Mouse (Mus musculus) heart, embryonic 14.5 days (tissue): ENCODE results near the gene Mknk2. TPM values are rescaled to one million over a fixed set of nuclear protein-coding genes. Genes with fewer than 3 reads are reported as not detected.

Experiments
- ATAC-seq: fragments of 200-750 bp; cut with Nextera tagmentation; 2 replicates; pipeline ENCODE4 v1.8.0; 2017; ENCODE audit warnings: low read depth, moderate TSS enrichment; ENCODE audit not compliant: insufficient number of reproducible peaks, insufficient read depth, low FRiP score
- H3K27ac ChIP-seq, 2 experiments: fragments of 200-500 bp in 1 of 2; fragments of 300-500 bp in 1 of 2; sonication (generic) in 1 of 2; replicated peaks in 1 of 2; 2 replicates each; pipeline ENCODE4 v1.5.1; 2012 to 2014; ENCODE audit warnings: low read depth in 2 of 2, low read length in 2 of 2, control low read depth in 1 of 2, mild to moderate bottlenecking in 1 of 2, mixed read lengths in 1 of 2; ENCODE audit not compliant: control insufficient read depth in 1 of 2, insufficient read depth in 1 of 2
- H3K27me3 ChIP-seq: fragments of 300-500 bp; sonication (generic); 2 replicates; pipeline ENCODE4 v1.6.1; 2014; ENCODE audit warnings: mild to moderate bottlenecking, low read length, control low read depth; ENCODE audit not compliant: control insufficient read depth, insufficient read depth
- H3K36me3 ChIP-seq: fragments of 300-500 bp; sonication (generic); 2 replicates; pipeline ENCODE4 v1.6.1; 2014; ENCODE audit warnings: mild to moderate bottlenecking, control low read depth, low read length, mixed read lengths; ENCODE audit not compliant: control insufficient read depth, insufficient read depth
- H3K4me1 ChIP-seq, 2 experiments: fragments of 200-500 bp in 1 of 2; fragments of 300-500 bp in 1 of 2; sonication (generic) in 1 of 2; 2 replicates each; pipeline ENCODE4 v1.6.1; 2012 to 2014; ENCODE audit warnings: low read length in 2 of 2, control low read depth in 1 of 2, mixed read lengths in 1 of 2; ENCODE audit not compliant: control insufficient read depth in 2 of 2, insufficient read depth in 2 of 2
- H3K4me2 ChIP-seq: fragments of 300-500 bp; sonication (generic); 2 replicates; pipeline ENCODE4 v1.6.1; 2014; ENCODE audit warnings: mild to moderate bottlenecking, low read length
- H3K4me3 ChIP-seq, 2 experiments: fragments of 200-500 bp in 1 of 2; fragments of 300-500 bp in 1 of 2; sonication (generic) in 1 of 2; 2 replicates each; pipeline ENCODE4 v1.5.1; 2012 to 2014; ENCODE audit warnings: low read length in 2 of 2, mild to moderate bottlenecking in 2 of 2, control low read depth in 1 of 2, low read depth in 1 of 2, moderate library complexity in 1 of 2; ENCODE audit not compliant: control insufficient read depth in 1 of 2, insufficient read depth in 1 of 2
- H3K9ac ChIP-seq: fragments of 300-500 bp; sonication (generic); 2 replicates; pipeline ENCODE4 v1.6.1; 2014; ENCODE audit warnings: mild to moderate bottlenecking, low read length
- H3K9me3 ChIP-seq: fragments of 300-500 bp; sonication (generic); 2 replicates; pipeline ENCODE4 v1.6.1; 2016; ENCODE audit warnings: low read length, control low read depth; ENCODE audit not compliant: control insufficient read depth
- WGBS: fragments of 180-500 bp; shearing (Covaris S2); extraction: QIAGEN DNeasy Blood & Tissue Kit; methylation state at CpG from one replicate; pipeline ENCODE4 v1.1.7; 2014; 5-methylcytosine and 5-hydroxymethylcytosine counted together
- polyA plus RNA-seq: library from polyadenylated mRNA; unstranded; fragments of >200 nt; fragmentation: Nextera tagmentation; extraction: Ambion mirVana; gene quantifications from 2 replicates; pipeline ENCODE4 v1.2.1, GENCODE M21; 2014

The Mknk2 gene
- polyA plus RNA-seq, 1 experiment from 2014 or later = 82.7 TPM

DNA sequence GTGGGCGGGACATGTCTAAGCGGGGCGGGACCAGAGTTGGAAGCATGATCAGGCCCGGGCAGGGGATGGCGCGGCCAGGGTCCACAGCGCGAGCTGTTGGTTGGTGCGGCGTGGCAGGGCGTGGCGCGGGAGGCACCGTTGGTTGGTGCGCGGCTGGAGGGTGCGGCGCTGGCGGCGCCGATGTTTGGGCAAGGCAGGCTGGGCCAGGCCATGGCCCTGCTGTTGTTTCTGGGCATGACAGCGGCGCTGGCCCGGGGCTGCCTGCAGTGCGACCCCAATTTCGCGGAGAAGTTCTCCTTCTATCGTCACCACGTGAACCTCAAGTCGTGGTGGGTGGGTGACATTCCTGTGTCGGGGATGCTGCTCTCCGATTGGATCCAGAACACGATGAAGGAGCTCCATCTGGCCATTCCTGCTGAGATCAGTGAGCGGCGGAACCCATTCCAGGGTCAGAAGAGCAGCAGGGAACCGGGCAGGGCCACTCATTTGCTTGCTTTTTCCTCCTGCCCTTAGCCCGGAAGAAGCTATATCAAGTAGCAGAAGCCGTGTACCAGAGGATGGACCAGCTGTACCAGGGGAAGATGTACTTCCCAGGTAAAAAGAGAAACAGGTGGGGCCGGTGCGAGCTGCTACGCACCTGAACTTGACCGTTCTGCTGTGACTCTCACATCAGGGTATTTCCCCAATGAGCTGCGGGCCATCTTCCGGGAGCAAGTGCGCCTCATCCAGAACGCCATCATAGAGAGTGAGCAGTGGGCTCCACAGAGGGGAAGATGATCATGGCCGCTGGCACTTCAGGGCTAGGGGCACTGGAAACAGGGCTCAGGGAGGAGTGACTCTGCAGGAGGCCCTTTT is 24.9 kb upstream of the Mknk2 start:
- ATAC-seq = peak; percentile 83
- Histone ChIP-seq H3K36me3 (peaks cover 29% of the 10 kb centered on the region), H3K27ac (peak overlapping the region; percentile 70 to 79), H3K27me3 (no peaks in the 10 kb centered on the region), H3K4me2 (peak overlapping the region; percentile 87), H3K9ac (peak overlapping the region; percentile 74), H3K9me3 (no peaks in the 10 kb centered on the region), H3K4me1 (peaks cover 18 to 39% of the 10 kb centered on the region in 2 experiments), H3K4me3 (peak overlapping the region; percentile 59 to 66)
- 2% methylated on average over 43 of the region's 47 CpGs for WGBS

DNA sequence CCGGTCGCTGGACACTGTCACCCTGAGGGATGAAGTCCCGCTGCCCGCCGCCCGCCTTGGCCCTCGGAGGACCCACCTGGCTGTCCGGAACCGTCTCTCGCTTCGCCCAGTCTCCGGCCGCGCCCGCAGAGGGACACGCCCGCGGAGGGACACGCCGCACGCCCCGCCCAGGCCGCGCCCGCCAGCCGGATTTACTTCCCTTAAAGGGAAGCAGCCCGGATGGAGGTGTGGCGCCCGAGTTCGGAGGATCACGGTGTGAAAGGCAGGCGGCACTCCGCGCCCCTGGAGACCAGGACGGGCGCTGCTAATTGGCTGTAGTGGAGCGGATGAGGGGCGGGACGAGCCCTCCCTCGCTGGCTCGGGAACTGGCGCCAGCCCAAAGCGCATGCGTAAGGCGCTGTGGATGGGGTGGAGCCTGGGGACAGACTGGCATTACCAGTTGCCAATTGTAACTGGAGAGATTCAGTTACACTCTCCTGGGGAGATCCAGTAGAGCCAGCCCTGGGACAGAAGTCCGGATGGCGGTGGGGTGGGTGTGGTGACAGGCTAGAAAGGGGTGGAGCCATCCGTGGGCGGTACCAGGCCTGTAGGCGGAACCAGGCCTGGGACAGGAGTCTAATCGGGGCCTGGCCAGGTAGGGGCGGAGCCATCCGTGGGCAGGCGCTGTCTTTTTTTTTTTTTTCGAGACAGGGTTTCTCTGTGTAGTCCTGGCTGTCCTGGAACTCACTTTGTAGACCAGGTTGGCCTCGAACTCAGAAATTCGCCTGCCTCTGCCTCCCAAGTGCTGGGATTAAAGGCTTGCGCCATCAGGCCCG is 24.0 kb upstream of the Mknk2 start, which contains the start of the genes Mob3a and Izumo4:
TSS of gene Mob3a (minus strand) at position 257 of the 815 bp plus-strand sequence.
TSS of gene Izumo4 (plus strand) at position 464 of the 815 bp plus-strand sequence.
- Histone ChIP-seq H3K4me1 (peaks cover 18 to 39% of the 10 kb centered on the region in 2 experiments), H3K4me3 (peak within 1 kb of the TSS; percentile 59 to 73), H3K36me3 (peaks cover 21% of the 10 kb centered on the region), H3K9ac (peak within 1 kb of the TSS; percentile 77), H3K9me3 (no peaks in the 10 kb centered on the region), H3K27me3 (no peaks in the 10 kb centered on the region), H3K27ac (peak within 1 kb of the TSS; percentile 70 to 79), H3K4me2 (peak within 1 kb of the TSS; percentile 87)
- peak; percentile 95 for ATAC-seq
- under 1% methylated on average over 58 of the region's 59 CpGs for WGBS

GRCm38 (mm10) chr10:80700732-80701131 is 22.8 kb upstream of the Mknk2 start:
- peak overlapping the region; percentile 59 to 73; a peak in 3 of 4 replicates for H3K4me3 ChIP-seq
- H3K4me2 ChIP-seq = peak overlapping the region; percentile 71
- H3K27me3 ChIP-seq = no peaks in the 10 kb centered on the region
- peaks cover 10% of the 10 kb centered on the region for H3K36me3 ChIP-seq
- 39% methylated on average over 4 of the region's 4 CpGs for WGBS
- H3K4me1 ChIP-seq = peaks cover 18 to 40% of the 10 kb centered on the region in 2 experiments
- peak overlapping the region in 1 of 2 experiments; percentile 6; a peak in 2 of 4 replicates for H3K27ac ChIP-seq
- no peaks in the 10 kb centered on the region for H3K9me3 ChIP-seq
- ATAC-seq = no peak
- H3K9ac ChIP-seq = peak overlapping the region; percentile 77

DNA sequence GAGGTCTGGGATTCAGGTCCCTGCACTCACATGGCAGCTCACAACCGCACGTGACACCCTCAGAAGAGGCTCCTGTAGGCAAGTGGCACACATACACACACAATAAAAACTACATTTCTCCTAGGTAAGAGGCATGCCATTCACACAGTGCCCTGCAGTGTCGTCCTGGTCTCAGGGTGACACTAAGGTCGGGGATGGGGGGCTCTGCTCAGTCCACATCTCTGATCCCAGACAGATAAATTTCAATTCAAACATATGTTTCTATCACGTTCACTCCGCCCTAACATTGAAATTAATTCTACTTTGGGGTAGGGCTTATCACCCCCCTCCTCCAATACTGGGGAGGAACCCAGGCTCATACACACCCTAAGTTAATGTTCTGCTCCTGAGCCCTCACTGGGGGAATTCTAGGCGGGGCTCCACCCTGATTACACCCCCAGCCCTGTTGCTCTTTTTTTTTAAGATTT is 22.2 kb upstream of the Mknk2 start:
- Histone ChIP-seq H3K27me3 (no peaks in the 10 kb centered on the region), H3K9ac (no peak overlapping the region; the same call in 1 of the 2 replicates), H3K9me3 (no peaks in the 10 kb centered on the region), H3K4me1 (peaks cover 18 to 37% of the 10 kb centered on the region in 2 experiments), H3K4me2 (peak overlapping the region; percentile 71; the same call in 1 of the 2 replicates), H3K36me3 (0 out of 2 replicates have a peak, but pooled peaks cover 4% of the 10 kb centered on the region), H3K4me3 (no peak overlapping the region), H3K27ac (no peak overlapping the region)
- 79% methylated on average over 7 of the region's 7 CpGs for whole genome bisulfite sequencing
- no peak for ATAC-seq

GRCm38 (mm10) chr10:80698605-80699004 is 20.7 kb upstream of the Mknk2 start:
- H3K27ac ChIP-seq = no peak overlapping the region
- H3K4me1 ChIP-seq = peaks cover 14 to 28% of the 10 kb centered on the region in 2 experiments
- no peak for ATAC-seq
- no peak overlapping the region for H3K4me3 ChIP-seq
- peaks cover 19% of the 10 kb centered on the region for H3K36me3 ChIP-seq
- 91% methylated on average over 9 of the region's 9 CpGs for WGBS
- no peaks in the 10 kb centered on the region for H3K9me3 ChIP-seq
- peak overlapping the region; percentile 25; the same call in 1 of the 2 replicates for H3K9ac ChIP-seq
- H3K27me3 ChIP-seq = no peaks in the 10 kb centered on the region
- no peak overlapping the region for H3K4me2 ChIP-seq

DNA sequence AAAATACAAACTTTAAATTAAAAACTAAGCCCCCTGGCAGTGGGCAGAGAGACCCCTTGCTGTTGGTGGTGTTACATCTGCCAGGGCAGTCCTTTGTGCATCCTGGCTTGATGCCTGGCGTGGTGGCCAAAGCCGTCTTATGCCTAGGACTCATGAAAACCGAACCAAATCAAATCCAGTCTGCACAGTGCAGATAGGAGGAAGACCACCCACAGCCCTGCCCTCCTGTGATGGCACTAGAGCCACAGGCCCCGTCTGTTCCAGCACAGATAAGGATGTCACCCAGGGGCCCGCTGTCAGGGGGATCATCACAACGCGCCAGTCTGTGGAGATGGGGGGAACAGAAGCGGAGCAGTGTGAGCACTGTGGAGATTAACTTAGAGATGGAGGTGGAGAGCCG is 19.9 kb upstream of the Mknk2 start:
- Histone ChIP-seq H3K36me3 (peaks cover 20% of the 10 kb centered on the region), H3K4me2 (no peak overlapping the region), H3K27me3 (no peaks in the 10 kb centered on the region), H3K4me3 (no peak overlapping the region), H3K9me3 (no peaks in the 10 kb centered on the region), H3K4me1 (peaks cover 8 to 29% of the 10 kb centered on the region in 2 experiments), H3K9ac (peak overlapping the region; percentile 25; the same call in 1 of the 2 replicates), H3K27ac (no peak overlapping the region)
- no peak for ATAC-seq
- 58% methylated on average over 9 of the region's 9 CpGs for WGBS

DNA sequence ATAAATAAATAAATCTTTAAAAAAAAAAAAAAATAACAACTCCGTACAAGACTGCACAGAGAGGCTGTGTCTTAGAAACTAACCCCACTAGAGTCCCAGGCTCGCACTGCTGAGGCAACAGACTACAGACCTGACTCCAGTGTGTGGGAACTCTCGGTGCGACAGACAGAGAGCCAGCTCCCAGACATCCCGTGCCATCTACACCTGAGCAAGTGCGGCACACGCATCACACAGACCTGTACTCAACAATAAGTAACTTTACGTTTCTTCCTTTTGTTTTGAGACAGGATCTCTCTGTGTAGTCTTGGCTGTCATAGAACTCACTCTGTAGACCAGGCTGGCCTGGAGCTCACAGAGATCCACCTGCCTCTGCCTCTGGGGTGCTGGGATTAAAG is 19.5 kb upstream of the Mknk2 start:
- ATAC-seq = no peak
- peaks cover 20% of the 10 kb centered on the region for H3K36me3 ChIP-seq
- no peaks in the 10 kb centered on the region for H3K9me3 ChIP-seq
- no peak overlapping the region for H3K4me3 ChIP-seq
- no peak overlapping the region for H3K9ac ChIP-seq
- WGBS = 92% methylated on average over 8 of the region's 8 CpGs
- H3K4me2 ChIP-seq = no peak overlapping the region
- H3K27me3 ChIP-seq = no peaks in the 10 kb centered on the region
- peaks cover 8 to 28% of the 10 kb centered on the region in 2 experiments for H3K4me1 ChIP-seq
- no peak overlapping the region for H3K27ac ChIP-seq
